Comparison of ENCODE assay signal across 25 mouse cellular contexts in genomic region chr13:109429544-109429943, GRCm38 (mm10).
"Had no signal": no experiment of that assay in that cellular context is flagged by ENCODE, and none has a peak within 500 bp of the region (broad histone marks: within the 10 kb centered on the region; RNA-seq: fewer than 3 reads in every experiment).

No protein-coding gene starts in this region.

- ATAC-seq: hindbrain, embryonic 16.5 days; inflammation-experienced regulatory T-cells, adult 6 months; intestine, embryonic 15.5 days; intestine, postnatal 0 days; liver, postnatal 0 days had no signal

- DNase-seq: gastrocnemius, postnatal 14 days; heart, adult 2 months; heart, postnatal 4 days; kidney, adult 18-20 months; kidney, adult 8-10 months; kidney, postnatal 10 days; kidney, postnatal 25 days; kidney, postnatal 4 days; liver; liver, embryonic 13.5 days; liver, postnatal 0 days had no signal

- H3K4me3 ChIP-seq: heart, adult 2 months; heart, embryonic 13.5 days; heart, embryonic 15.5 days; hindbrain, embryonic 10.5 days; hindbrain, embryonic 12.5 days; intestine, embryonic 15.5 days; layer of hippocampus, adult 2 months; left cerebral cortex, adult 2 months; limb, embryonic 10.5 days; limb, embryonic 12.5 days; liver, embryonic 13.5 days; liver, embryonic 15.5 days had no signal

- H3K27ac ChIP-seq: heart, adult 2 months; heart, embryonic 13.5 days; heart, embryonic 15.5 days; hindbrain, embryonic 10.5 days; hindbrain, embryonic 12.5 days; hindbrain, embryonic 14.5 days; intestine, embryonic 15.5 days; layer of hippocampus, adult 2 months; left cerebral cortex, adult 2 months; limb, embryonic 10.5 days; limb, embryonic 12.5 days; liver, embryonic 13.5 days; liver, embryonic 15.5 days had no signal
